ENCODE assay signal across 8 mouse cellular contexts in the genomic region with DNA sequence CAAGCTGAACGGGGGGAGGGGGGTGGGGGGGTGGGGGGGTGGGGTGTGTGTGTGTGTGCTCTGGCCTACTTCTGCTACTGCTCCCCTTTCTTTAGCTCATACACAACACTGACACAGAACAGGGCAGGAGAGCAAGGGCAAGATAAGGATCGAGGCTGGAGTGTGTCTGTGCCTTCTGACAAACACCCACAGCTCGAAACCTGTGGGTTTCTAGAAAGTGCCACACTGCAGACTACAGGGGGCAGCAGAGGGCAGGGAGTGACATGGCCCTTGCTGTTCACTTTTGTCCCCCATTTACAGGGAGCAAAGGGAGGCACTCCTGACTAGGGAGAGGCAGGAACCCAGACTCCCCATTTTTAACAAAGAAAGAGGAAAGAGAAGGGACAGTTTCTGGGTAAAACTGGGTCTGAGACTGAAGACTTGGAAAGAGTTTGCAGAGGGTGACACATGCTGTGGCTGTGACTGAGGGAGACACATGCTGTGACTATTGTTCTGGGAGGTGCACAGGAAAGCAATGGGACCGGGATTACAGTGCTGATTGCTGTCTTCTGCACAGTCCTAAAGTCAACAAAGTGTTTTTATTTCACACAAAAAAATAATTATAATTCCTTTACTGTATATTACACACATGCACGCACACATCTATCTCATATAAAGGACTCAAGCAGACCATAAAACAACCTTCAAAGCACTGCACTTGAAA. TPM values are rescaled to one million over a fixed set of nuclear protein-coding genes. Genes with fewer than 3 reads are reported as not detected.
DNase-seq lines count a peak whose midpoint lies in the region; ATAC-seq and TF ChIP-seq lines count a peak whose summit lies in the region.

No protein-coding gene starts in this region.

- TF ChIP-seq CTCF in Patski (IDR thresholded peaks at IDR 0.05): peak; percentile 80

- H3K27me3 ChIP-seq in Patski: no peaks in the 10 kb centered on the region

- DNase-seq in left cerebral cortex, postnatal 14 days (ENCODE audit: low spot score in 2 of 2): peak; percentile 34 to 46
- no peak for DNase-seq in left cerebral cortex, postnatal 36 days (ENCODE audit: low spot score in 2 of 2)
- no peak for DNase-seq in Patski (ENCODE audit: low read depth, low spot score)
- DNase-seq in embryo, embryonic 10 days (ENCODE audit: low spot score): peak; percentile 70
- DNase-seq in induced T-regulatory cell, adult 2 months (ENCODE audit: low read depth): peak; percentile 86
- peak; percentile 31 to 54 for DNase-seq in lung, adult 18-20 months
- peak; percentile 40 for DNase-seq in ovary, postnatal 14 days (ENCODE audit: low spot score)
- no peak for DNase-seq in left cerebral cortex, adult 9 months (ENCODE audit: low spot score in 2 of 2)

- POLR2A ChIA-PET in Patski (lab: Charles Lee): no interaction called here

- in situ Hi-C loops in Patski (cut with MboI; ENCODE audit: low pct_unique_long_range_greater_than_20kb): loop anchor here (5.0 kb wide), 1 partner anchor 183 kb away; no protein-coding TSS in a partner anchor

- ATAC-seq in Patski: peak; percentile 67

- intact Hi-C loops in left cerebral cortex, postnatal 14 days (cut with DNase I): no loop called here
- intact Hi-C loops in left cerebral cortex, postnatal 36 days (cut with DNase I): no loop called here

- CTCF ChIA-PET in Patski (lab: Charles Lee): interaction anchor here (0.6 to 1.4 kb wide), 7 partner anchors 10 to 247 kb away, joined by 3 to 4 read pairs (median 3); no protein-coding TSS in a partner anchor

RNA-seq across cellular contexts. Expression of gene Panx1, which starts 16.1 kb away (rescaled TPM):
- 10 to 100 TPM; 42.2 to 43.4 TPM for total RNA-seq in left cerebral cortex, postnatal 14 days (2021)
- total RNA-seq in left cerebral cortex, postnatal 36 days (2021): 10 to 100 TPM; 27.0 to 30.3 TPM
- polyA plus RNA-seq in Patski (2021): 12.0 TPM

Comparison
In these comparisons a context has a peak if more than half of its experiments do, and no peak if none do; other contexts are left out.
1. DNase-seq: peak in left cerebral cortex, postnatal 14 days (2 of 2), embryo, embryonic 10 days (single experiment), induced T-regulatory cell, adult 2 months (single experiment), lung, adult 18-20 months (2 of 2) and ovary, postnatal 14 days (single experiment); none in left cerebral cortex, postnatal 36 days (0 of 2), Patski (single experiment) and left cerebral cortex, adult 9 months (0 of 2).